Mouse (Mus musculus) liver, embryonic 14.5 days (tissue): Measurements from ENCODE around the gene Asic1. TPM values are rescaled to one million over a fixed set of nuclear protein-coding genes. Genes with fewer than 3 reads are reported as not detected.
A peak's percentile ranks its signal among the peaks of the same experiment; 100 is the strongest.

Experiments
- ATAC-seq: fragments of 200-750 bp; cut with Nextera tagmentation; 2 replicates; pipeline ENCODE4 v1.8.0; 2017; ENCODE audit warnings: moderate number of reproducible peaks, mild to moderate bottlenecking, moderate library complexity; ENCODE audit not compliant: insufficient read depth
- DNase-seq, 3 experiments: peaks; one replicate each; pipeline ENCODE4 v3.0.0-alpha.2; 2012 to 2013; ENCODE audit warnings: low read depth in 3 of 3, low spot score in 3 of 3
- H3K27ac ChIP-seq: fragments of 300-500 bp; sonication (generic); 2 replicates; pipeline ENCODE4 v1.5.1; 2014; ENCODE audit warnings: moderate library complexity, mild to moderate bottlenecking, control low read depth, inconsistent platforms
- H3K27me3 ChIP-seq: fragments of 300-500 bp; sonication (generic); 2 replicates; pipeline ENCODE4 v1.6.1; 2014; ENCODE audit warnings: mild to moderate bottlenecking, low read length, moderate library complexity; ENCODE audit not compliant: control insufficient read depth, insufficient read depth
- H3K36me3 ChIP-seq: fragments of 300-500 bp; sonication (generic); replicated peaks from 2 replicates; pipeline ENCODE4 v1.6.1; 2014; ENCODE audit warnings: low read depth; ENCODE audit not compliant: control insufficient read depth, insufficient read depth
- H3K4me1 ChIP-seq, 2 experiments: fragments of 200-500 bp in 1 of 2; fragments of 300-500 bp in 1 of 2; sonication (generic) in 1 of 2; replicated peaks; 2 replicates each; pipeline ENCODE4 v1.6.1; 2012 to 2014; ENCODE audit warnings: antibody characterized with exemption in 1 of 2, inconsistent platforms in 1 of 2, low read length in 1 of 2; ENCODE audit not compliant: control insufficient read depth in 2 of 2, insufficient read depth in 2 of 2
- H3K4me2 ChIP-seq: fragments of 300-500 bp; sonication (generic); 2 replicates; pipeline ENCODE4 v1.6.1; 2014; ENCODE audit warnings: low read depth, mild to moderate bottlenecking, control low read depth, moderate library complexity
- H3K4me3 ChIP-seq, 2 experiments: fragments of 200-500 bp in 1 of 2; fragments of 300-500 bp in 1 of 2; sonication (generic) in 1 of 2; 2 replicates each; pipeline ENCODE4 v1.5.1; 2012 to 2014; ENCODE audit warnings: low read depth in 2 of 2, low read length in 2 of 2, mild to moderate bottlenecking in 2 of 2, control low read depth in 1 of 2, inconsistent platforms in 1 of 2, moderate library complexity in 1 of 2; ENCODE audit not compliant: insufficient read depth in 1 of 2
- H3K9ac ChIP-seq: fragments of 300-500 bp; sonication (generic); replicated peaks from 2 replicates; pipeline ENCODE4 v1.6.1; 2014; ENCODE audit warnings: mild to moderate bottlenecking, control low read depth, moderate library complexity
- H3K9me3 ChIP-seq: fragments of 300-500 bp; sonication (generic); 2 replicates; pipeline ENCODE4 v1.6.1; 2016; ENCODE audit warnings: low read length, mixed read lengths; ENCODE audit not compliant: control insufficient read depth
- CTCF ChIP-seq: IDR thresholded peaks from 2 replicates; pipeline ENCODE4 v1.5.1; 2016; ENCODE audit warnings: antibody characterized with exemption, low read depth, control low read depth
- EP300 ChIP-seq: IDR thresholded peaks from 2 replicates; pipeline ENCODE4 v1.6.1; 2016; ENCODE audit warnings: antibody characterized with exemption, low read depth
- WGBS: fragments of 180-500 bp; shearing (Covaris S2); extraction: QIAGEN DNeasy Blood & Tissue Kit; methylation state at CpG from one replicate; pipeline ENCODE4 v1.1.7; 2014; ENCODE audit not compliant: insufficient replicate concordance; 5-methylcytosine and 5-hydroxymethylcytosine counted together
- polyA plus RNA-seq, 2 experiments: library from polyadenylated mRNA; depleted of rRNA in 1 of 2; stranded (reverse) in 1 of 2; unstranded in 1 of 2; fragments of >200 nt; fragmentation: Nextera tagmentation in 1 of 2; extraction: Ambion mirVana in 1 of 2; gene quantifications; 2 replicates each; pipeline versions ENCODE4 v1.2.1 to v1.2.3; 2012 to 2014

Asic1 gene
- polyA plus RNA-seq, 2 experiments, result 0.04 to 0.15 TPM

- H3K27me3 ChIP-seq, result peaks cover 38% of the 10 kb centered on the region
- no peak overlapping the region for H3K4me3 ChIP-seq
- WGBS, result 6% methylated on average over 7 of the region's 7 CpGs
- no peaks in the 10 kb centered on the region for H3K9me3 ChIP-seq
- H3K4me2 ChIP-seq, result no peak overlapping the region
- TF ChIP-seq CTCF (no peak), EP300 (0 out of 2 replicates have a peak, but pooled peaks have one; percentile 20)
- no peaks in the 10 kb centered on the region for H3K36me3 ChIP-seq
- no peak overlapping the region for H3K9ac ChIP-seq
- no peak overlapping the region for H3K27ac ChIP-seq
- ATAC-seq (no peak), DNase-seq (no peak)
- peaks cover 19 to 31% of the 10 kb centered on the region in 2 experiments for H3K4me1 ChIP-seq
These were observed 7.8 kb upstream of the Asic1 start for GRCm38 (mm10) chr15:99662371-99662770.

- TF ChIP-seq EP300 (no peak), CTCF (no peak)
- WGBS, result 6% methylated on average over 17 of the region's 17 CpGs
- peak overlapping the region; percentile 64 for H3K4me2 ChIP-seq
- peak overlapping the region; percentile 29 to 37 for H3K4me3 ChIP-seq
- H3K9ac ChIP-seq, result no peak overlapping the region
- DNase-seq (no peak), ATAC-seq (no peak; the same call in 1 of the 2 replicates)
- H3K9me3 ChIP-seq, result no peaks in the 10 kb centered on the region
- peaks cover 19 to 31% of the 10 kb centered on the region in 2 experiments for H3K4me1 ChIP-seq
- no peak overlapping the region for H3K27ac ChIP-seq
- H3K36me3 ChIP-seq, result no peaks in the 10 kb centered on the region
- H3K27me3 ChIP-seq, result peaks cover 50% of the 10 kb centered on the region
These were observed 6.1 kb upstream of the Asic1 start for GRCm38 (mm10) chr15:99663964-99664599.

- ATAC-seq, result peak; percentile 98
- Histone ChIP-seq H3K27me3 (peaks cover 57% of the 10 kb centered on the region), H3K9ac (no peak overlapping the region)
These were observed 5.3 kb upstream of the Asic1 start for GRCm38 (mm10) chr15:99664600-99665451.

GRCm38 (mm10) chr15:99667544-99667943 is 2.6 kb upstream of the Asic1 start:
- Histone ChIP-seq H3K27me3 (peaks cover 77% of the 10 kb centered on the region), H3K4me1 (peaks cover 17 to 21% of the 10 kb centered on the region in 2 experiments), H3K9me3 (no peaks in the 10 kb centered on the region), H3K36me3 (no peaks in the 10 kb centered on the region), H3K9ac (no peak overlapping the region), H3K27ac (no peak overlapping the region), H3K4me3 (no peak overlapping the region), H3K4me2 (no peak overlapping the region)
- no peak for DNase-seq
- TF ChIP-seq EP300, result no peak
- TF ChIP-seq CTCF, result no peak
- 88% methylated on average over 2 of the region's 2 CpGs for WGBS
- no peak for ATAC-seq

More at GRCm38 (mm10) chr15:99664600-99665451, 5.3 kb upstream of the Asic1 start:
- WGBS, result 1% methylated on average over 52 of the region's 52 CpGs
- Histone ChIP-seq H3K4me1 (peaks cover 19 to 31% of the 10 kb centered on the region in 2 experiments), H3K36me3 (no peaks in the 10 kb centered on the region), H3K4me2 (peak overlapping the region; percentile 64), H3K27ac (no peak overlapping the region), H3K9me3 (no peaks in the 10 kb centered on the region), H3K4me3 (peak overlapping the region; percentile 29 to 37)
- peak; percentile 77 to 78 (median 77) for DNase-seq
- TF ChIP-seq EP300 (peak; percentile 92), CTCF (no peak)

- peak in 2 of 3 experiments; percentile 34 for DNase-seq
- Histone ChIP-seq H3K9ac (no peak overlapping the region), H3K4me1 (peaks cover 14 to 15% of the 10 kb centered on the region in 2 experiments), H3K4me2 (no peak overlapping the region), H3K9me3 (no peaks in the 10 kb centered on the region), H3K4me3 (no peak overlapping the region), H3K27me3 (peaks cover 81% of the 10 kb centered on the region), H3K36me3 (no peaks in the 10 kb centered on the region), H3K27ac (no peak overlapping the region)
- TF ChIP-seq EP300, result no peak
- TF ChIP-seq CTCF, result peak; percentile 95
- no peak for ATAC-seq
- 4% methylated on average over 12 of the region's 12 CpGs for WGBS
These were observed 1.3 kb upstream of the Asic1 start for GRCm38 (mm10) chr15:99668881-99669280.
